Comparison of ENCODE assay signal across 23 mouse cellular contexts in the genomic region with DNA sequence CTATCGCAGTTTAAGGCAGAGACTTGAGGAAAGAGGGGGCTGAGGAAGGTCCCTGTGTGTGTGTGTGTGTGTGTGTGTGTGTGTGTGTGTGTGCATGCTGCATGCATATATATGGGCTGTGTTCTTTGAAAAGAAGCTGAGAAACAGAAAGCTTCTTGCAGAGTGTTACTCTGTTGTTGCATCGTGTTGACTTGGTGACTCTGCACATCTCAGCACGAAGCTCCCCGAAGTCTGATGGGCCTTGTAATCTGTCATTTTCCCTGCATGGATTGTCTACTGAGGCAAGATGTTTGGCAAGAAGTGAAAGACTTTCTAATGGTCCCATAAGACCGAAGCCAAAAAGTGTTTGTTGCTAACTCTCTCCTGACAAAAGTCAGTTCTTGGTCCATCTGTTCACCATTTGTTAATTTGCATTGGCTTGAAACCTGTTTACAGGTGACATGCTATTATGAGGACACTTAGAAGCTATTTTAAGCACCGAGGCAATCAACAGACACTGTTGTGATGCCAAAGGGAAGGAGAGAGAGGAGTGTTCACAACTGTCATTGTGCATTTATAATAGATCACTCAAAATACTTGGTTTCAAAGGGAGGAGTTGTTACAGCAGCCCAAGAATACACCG.
DNase-seq lines count a peak whose midpoint lies in the region; ATAC-seq and TF ChIP-seq lines count a peak whose summit lies in the region.
"Had no signal": no experiment of that assay in that cellular context is flagged by ENCODE, and none has a peak within 500 bp of the region (broad histone marks: within the 10 kb centered on the region; RNA-seq: fewer than 3 reads in every experiment).

No protein-coding gene starts in this region.

- no peak for ATAC-seq in hindbrain, postnatal 0 days
- ATAC-seq in hindbrain, embryonic 12.5 days (ENCODE audit: low FRiP score) = no peak
- ATAC-seq: intestine, embryonic 15.5 days; liver, embryonic 12.5 days had no signal

- no peaks in the 10 kb centered on the region for H3K79me2 ChIP-seq in myocyte (ENCODE audit: control insufficient read depth, insufficient read depth)

- no peaks in the 10 kb centered on the region for H3K36me3 ChIP-seq in hindbrain, postnatal 0 days (ENCODE audit: insufficient read depth, low read length)
- H3K36me3 ChIP-seq in hindbrain, embryonic 12.5 days = no peaks in the 10 kb centered on the region
- H3K36me3 ChIP-seq in myocyte (ENCODE audit: control insufficient read depth, insufficient read depth) = no peaks in the 10 kb centered on the region
- H3K36me3 ChIP-seq: hindbrain, embryonic 15.5 days; intestine, embryonic 15.5 days; midbrain, embryonic 10.5 days had no signal

- no peaks in the 10 kb centered on the region for H3K9me3 ChIP-seq in hindbrain, postnatal 0 days (ENCODE audit: low read length)
- no peaks in the 10 kb centered on the region for H3K9me3 ChIP-seq in hindbrain, embryonic 12.5 days (replicated peaks)
- H3K9me3 ChIP-seq: heart, embryonic 10.5 days; hindbrain, embryonic 15.5 days; intestine, embryonic 15.5 days; limb, embryonic 13.5 days; liver, embryonic 12.5 days; midbrain, embryonic 10.5 days had no signal

- 45% methylated on average over 7 of the region's 7 CpGs for WGBS in hindbrain, postnatal 0 days
- 88% methylated on average over 7 of the region's 7 CpGs for WGBS in hindbrain, embryonic 12.5 days

- H3K27ac ChIP-seq in hindbrain, postnatal 0 days = no peak overlapping the region
- no peak overlapping the region for H3K27ac ChIP-seq in hindbrain, embryonic 12.5 days
- H3K27ac ChIP-seq: heart, embryonic 10.5 days; hindbrain, embryonic 15.5 days; intestine, embryonic 15.5 days; limb, embryonic 13.5 days; liver, embryonic 12.5 days; midbrain, embryonic 10.5 days had no signal

- peak; percentile 22 for DNase-seq in cerebellum, adult 9-11 months
- no peak for DNase-seq in cerebellum, adult 11-12 months
- DNase-seq in hindbrain, postnatal 0 days (ENCODE audit: low spot score) = peak; percentile 45
- peak; percentile 35 for DNase-seq in ZHBTc4 (ENCODE audit: low read depth, low spot score)
- DNase-seq in right cerebral cortex, postnatal 36 days (ENCODE audit: low spot score in 2 of 2) = no peak
- DNase-seq: adrenal gland, postnatal 10 days; gastrocnemius, postnatal 10 days; heart, postnatal 4 days; kidney, adult 8-10 months; kidney, postnatal 14 days; layer of hippocampus, postnatal 36 days; lung, adult 18-20 months; lung, postnatal 10 days; right cerebral cortex, postnatal 14 days; spleen, adult 18-20 months had no signal

- no peak overlapping the region for H3K9ac ChIP-seq in hindbrain, postnatal 0 days (replicated peaks; ENCODE audit: low read length)
- no peak overlapping the region for H3K9ac ChIP-seq in hindbrain, embryonic 12.5 days
- H3K9ac ChIP-seq: hindbrain, embryonic 15.5 days; intestine, embryonic 15.5 days; limb, embryonic 13.5 days; liver, embryonic 12.5 days had no signal

- no peak for TF ChIP-seq POLR2A in myocyte (IDR thresholded peaks at IDR 0.05; ENCODE audit: insufficient read length, low read depth)

- H3K4me1 ChIP-seq in hindbrain, postnatal 0 days (ENCODE audit: insufficient read depth, low read length) = peaks cover 9% of the 10 kb centered on the region
- peaks cover 36% of the 10 kb centered on the region for H3K4me1 ChIP-seq in hindbrain, embryonic 12.5 days

- no peak overlapping the region for H3ac ChIP-seq in myocyte (ENCODE audit: control insufficient read depth, insufficient read length)

- no peak for TF ChIP-seq CTCF in hindbrain, postnatal 0 days (IDR thresholded peaks at IDR 0.05; ENCODE audit: low read depth)

- no peaks in the 10 kb centered on the region for H3K27me3 ChIP-seq in hindbrain, postnatal 0 days (ENCODE audit: insufficient read depth, low read length)
- no peaks in the 10 kb centered on the region for H3K27me3 ChIP-seq in hindbrain, embryonic 12.5 days
- H3K27me3 ChIP-seq in myocyte (ENCODE audit: control insufficient read depth, insufficient read depth, insufficient read length) = no peaks in the 10 kb centered on the region
- H3K27me3 ChIP-seq: hindbrain, embryonic 15.5 days; intestine, embryonic 15.5 days; limb, embryonic 13.5 days; liver, embryonic 12.5 days had no signal

- no peak overlapping the region for H3K4me2 ChIP-seq in hindbrain, postnatal 0 days (ENCODE audit: low read depth, low read length)
- no peak overlapping the region for H3K4me2 ChIP-seq in hindbrain, embryonic 12.5 days (replicated peaks)
- no peak overlapping the region for H3K4me2 ChIP-seq in myocyte (ENCODE audit: low read depth)
- H3K4me2 ChIP-seq: hindbrain, embryonic 15.5 days; intestine, embryonic 15.5 days; limb, embryonic 13.5 days; liver, embryonic 12.5 days had no signal

- H3K4me3 ChIP-seq in hindbrain, postnatal 0 days (ENCODE audit: low read length) = no peak overlapping the region
- H3K4me3 ChIP-seq in hindbrain, embryonic 12.5 days = no peak overlapping the region
- no peak overlapping the region for H3K4me3 ChIP-seq in myocyte
- H3K4me3 ChIP-seq: heart, embryonic 10.5 days; hindbrain, embryonic 15.5 days; intestine, embryonic 15.5 days; limb, embryonic 13.5 days; liver, embryonic 12.5 days; midbrain, embryonic 10.5 days had no signal

TF ChIP-seq in myocyte, 11 proteins besides CTCF, POLR2A, EP300 and RAD21:
- TF ChIP-seq CEBPB (IDR thresholded peaks at IDR 0.05; ENCODE audit: insufficient read depth, poor library complexity, severe bottlenecking) (peak; percentile 90), REST (IDR thresholded peaks at IDR 0.05; ENCODE audit: insufficient read depth, insufficient read length) (no peak)

Comparison
In these comparisons a context has a peak if more than half of its experiments do, and no peak if none do; other contexts are left out.
1. DNase-seq: peak in cerebellum, adult 9-11 months (single experiment), hindbrain, postnatal 0 days (single experiment) and ZHBTc4 (single experiment); none in cerebellum, adult 11-12 months (single experiment) and right cerebral cortex, postnatal 36 days (0 of 2).